Mouse (Mus musculus): ENCODE results near the gene Cyp24a1. TPM values are rescaled to one million over a fixed set of nuclear protein-coding genes. Genes with fewer than 3 reads are reported as not detected.

Cyp24a1 gene
- polyA plus RNA-seq, 1 experiment from 2014 or later: not detected

GRCm38 (mm10) chr2:170483914-170484313, 13.0 kb downstream of the Cyp24a1 start:
- Histone ChIP-seq H3K4me3 (no peak overlapping the region), H3K27ac (no peak overlapping the region), H3K9me3 (no peaks in the 10 kb centered on the region), H3K36me3 (no peaks in the 10 kb centered on the region), H3K27me3 (ENCODE audit: insufficient read depth, poor library complexity, severe bottlenecking) (peaks cover 99% of the 10 kb centered on the region), H3K4me1 (no peaks in the 10 kb centered on the region)
- no peak for DNase-seq (ENCODE audit: low spot score)
- 73% methylated on average over 11 of the region's 11 CpGs for WGBS

GRCm38 (mm10) chr2:170482019-170482540, 14.9 kb downstream of the Cyp24a1 start:
- no peak overlapping the region for H3K27ac ChIP-seq
- no peaks in the 10 kb centered on the region for H3K36me3 ChIP-seq
- no peak overlapping the region for H3K4me3 ChIP-seq
- WGBS: 63% methylated on average over 10 of the region's 10 CpGs
- no peaks in the 10 kb centered on the region for H3K9me3 ChIP-seq
- peaks cover 96% of the 10 kb centered on the region for H3K27me3 ChIP-seq (ENCODE audit: insufficient read depth, poor library complexity, severe bottlenecking)
- DNase-seq (ENCODE audit: low spot score): no peak
- H3K4me1 ChIP-seq: no peaks in the 10 kb centered on the region

- Histone ChIP-seq H3K4me1 (0 out of 2 replicates have a peak, but pooled peaks cover 6% of the 10 kb centered on the region), H3K36me3 (no peaks in the 10 kb centered on the region), H3K4me3 (no peak overlapping the region), H3K27me3 (ENCODE audit: insufficient read depth, poor library complexity, severe bottlenecking) (peaks cover 77% of the 10 kb centered on the region), H3K9me3 (0 out of 2 replicates have a peak, but pooled peaks cover 2% of the 10 kb centered on the region), H3K27ac (no peak overlapping the region)
- peak; percentile 79 for DNase-seq (ENCODE audit: low spot score)
- WGBS: 26% methylated on average over 8 of the region's 8 CpGs
Observed at GRCm38 (mm10) chr2:170476643-170477042, 20.3 kb downstream of the Cyp24a1 start.

- 0 out of 2 replicates have a peak, but pooled peaks cover 6% of the 10 kb centered on the region for H3K4me1 ChIP-seq
- WGBS: 71% methylated on average over 11 of the region's 11 CpGs
Observed at GRCm38 (mm10) chr2:170476215-170476614, 20.7 kb downstream of the Cyp24a1 start.

GRCm38 (mm10) chr2:170475164-170475563, 21.8 kb downstream of the Cyp24a1 start:
- H3K9me3 ChIP-seq: 0 out of 2 replicates have a peak, but pooled peaks cover 2% of the 10 kb centered on the region
- H3K36me3 ChIP-seq: no peaks in the 10 kb centered on the region
- peaks cover 6% of the 10 kb centered on the region; the same call in 1 of the 2 replicates for H3K4me1 ChIP-seq
- no peak for DNase-seq (ENCODE audit: low spot score)
- peaks cover 77% of the 10 kb centered on the region for H3K27me3 ChIP-seq (ENCODE audit: insufficient read depth, poor library complexity, severe bottlenecking)
- WGBS: 84% methylated on average over 3 of the region's 3 CpGs
- H3K4me3 ChIP-seq: no peak overlapping the region
- H3K27ac ChIP-seq: no peak overlapping the region

More at GRCm38 (mm10) chr2:170476215-170476614, 20.7 kb downstream of the Cyp24a1 start:
- Histone ChIP-seq H3K27me3 (ENCODE audit: insufficient read depth, poor library complexity, severe bottlenecking) (peaks cover 77% of the 10 kb centered on the region), H3K36me3 (no peaks in the 10 kb centered on the region), H3K27ac (no peak overlapping the region), H3K9me3 (0 out of 2 replicates have a peak, but pooled peaks cover 2% of the 10 kb centered on the region), H3K4me3 (no peak overlapping the region)
- DNase-seq (ENCODE audit: low spot score): no peak

- Histone ChIP-seq H3K9me3 (0 out of 2 replicates have a peak, but pooled peaks cover 2% of the 10 kb centered on the region), H3K4me1 (peaks cover 10% of the 10 kb centered on the region), H3K27ac (no peak overlapping the region), H3K4me3 (no peak overlapping the region), H3K36me3 (no peaks in the 10 kb centered on the region), H3K27me3 (ENCODE audit: insufficient read depth, poor library complexity, severe bottlenecking) (peaks cover 77% of the 10 kb centered on the region)
- DNase-seq (ENCODE audit: low spot score): no peak
- 93% methylated on average over 5 of the region's 5 CpGs for WGBS
Observed at GRCm38 (mm10) chr2:170474125-170474524, 22.8 kb downstream of the Cyp24a1 start.

- H3K27ac ChIP-seq: no peak overlapping the region
- WGBS: 77% methylated on average over 5 of the region's 5 CpGs
- H3K9me3 ChIP-seq: 0 out of 2 replicates have a peak, but pooled peaks cover 2% of the 10 kb centered on the region
- no peak for DNase-seq (ENCODE audit: low spot score)
- no peaks in the 10 kb centered on the region for H3K36me3 ChIP-seq
- H3K27me3 ChIP-seq (ENCODE audit: insufficient read depth, poor library complexity, severe bottlenecking): peaks cover 94% of the 10 kb centered on the region
- H3K4me3 ChIP-seq: no peak overlapping the region
- peaks cover 4% of the 10 kb centered on the region for H3K4me1 ChIP-seq
Observed at GRCm38 (mm10) chr2:170470591-170470990, 26.4 kb downstream of the Cyp24a1 start.

GRCm38 (mm10) chr2:170469616-170470308, 27.2 kb downstream of the Cyp24a1 start:
- no peak overlapping the region for H3K4me3 ChIP-seq
- H3K9me3 ChIP-seq: 0 out of 2 replicates have a peak, but pooled peaks cover 2% of the 10 kb centered on the region
- H3K36me3 ChIP-seq: no peaks in the 10 kb centered on the region
- H3K27me3 ChIP-seq (ENCODE audit: insufficient read depth, poor library complexity, severe bottlenecking): peaks cover 90% of the 10 kb centered on the region
- WGBS: 14% methylated on average over 10 of the region's 10 CpGs
- peaks cover 4% of the 10 kb centered on the region for H3K4me1 ChIP-seq
- H3K27ac ChIP-seq: no peak overlapping the region
- no peak for DNase-seq (ENCODE audit: low spot score)

- no peak overlapping the region for H3K4me3 ChIP-seq
- no peaks in the 10 kb centered on the region for H3K36me3 ChIP-seq
- no peak overlapping the region for H3K27ac ChIP-seq
- H3K9me3 ChIP-seq: no peaks in the 10 kb centered on the region
- H3K4me1 ChIP-seq: peaks cover 4% of the 10 kb centered on the region
- no peak for DNase-seq (ENCODE audit: low spot score)
- peaks cover 86% of the 10 kb centered on the region for H3K27me3 ChIP-seq (ENCODE audit: insufficient read depth, poor library complexity, severe bottlenecking)
Observed at GRCm38 (mm10) chr2:170468009-170468408, 28.9 kb downstream of the Cyp24a1 start.

GRCm38 (mm10) chr2:170464817-170465216, 32.1 kb downstream of the Cyp24a1 start:
- Histone ChIP-seq H3K36me3 (no peaks in the 10 kb centered on the region), H3K27me3 (ENCODE audit: insufficient read depth, poor library complexity, severe bottlenecking) (peaks cover 82% of the 10 kb centered on the region), H3K9me3 (no peaks in the 10 kb centered on the region), H3K4me3 (no peak overlapping the region), H3K27ac (no peak overlapping the region), H3K4me1 (peaks cover 6% of the 10 kb centered on the region)
- no peak for DNase-seq (ENCODE audit: low spot score)
- WGBS: 66% methylated on average over 4 of the region's 4 CpGs

GRCm38 (mm10) chr2:170461652-170462051, 35.3 kb downstream of the Cyp24a1 start:
- 72% methylated on average over 7 of the region's 7 CpGs for WGBS
- no peak overlapping the region for H3K27ac ChIP-seq
- no peaks in the 10 kb centered on the region for H3K9me3 ChIP-seq
- H3K27me3 ChIP-seq (ENCODE audit: insufficient read depth, poor library complexity, severe bottlenecking): peaks cover 80% of the 10 kb centered on the region
- H3K4me3 ChIP-seq: no peak overlapping the region
- no peak for DNase-seq (ENCODE audit: low spot score)
- H3K36me3 ChIP-seq: no peaks in the 10 kb centered on the region
- H3K4me1 ChIP-seq: peaks cover 5% of the 10 kb centered on the region; the same call in 1 of the 2 replicates

GRCm38 (mm10) chr2:170459805-170460204, 37.1 kb downstream of the Cyp24a1 start:
- Histone ChIP-seq H3K4me1 (peaks cover 5% of the 10 kb centered on the region; the same call in 1 of the 2 replicates), H3K27ac (no peak overlapping the region), H3K9me3 (no peaks in the 10 kb centered on the region), H3K4me3 (no peak overlapping the region), H3K36me3 (no peaks in the 10 kb centered on the region), H3K27me3 (ENCODE audit: insufficient read depth, poor library complexity, severe bottlenecking) (peaks cover 86% of the 10 kb centered on the region)
- WGBS: 55% methylated on average over 9 of the region's 9 CpGs
- no peak for DNase-seq (ENCODE audit: low spot score)

GRCm38 (mm10) chr2:170459183-170459582, 37.8 kb downstream of the Cyp24a1 start:
- Histone ChIP-seq H3K27ac (no peak overlapping the region), H3K27me3 (ENCODE audit: insufficient read depth, poor library complexity, severe bottlenecking) (peaks cover 88% of the 10 kb centered on the region), H3K36me3 (no peaks in the 10 kb centered on the region), H3K4me1 (peaks cover 5% of the 10 kb centered on the region; the same call in 1 of the 2 replicates), H3K4me3 (no peak overlapping the region), H3K9me3 (no peaks in the 10 kb centered on the region)
- DNase-seq (ENCODE audit: low spot score): no peak
- 69% methylated on average over 10 of the region's 10 CpGs for WGBS
